Mouse (Mus musculus): ENCODE measurements around the gene Ccl27b. TPM values are rescaled to one million over a fixed set of nuclear protein-coding genes. Genes with fewer than 3 reads are reported as not detected.

The Ccl27b gene
- not detected for total RNA-seq (2023)

GRCm38 (mm10) chr4:42654951-42655350 is at the start of gene Ccl27b:
Gene Ccl27b (plus strand): TSS chr4:42655251.

GRCm38 (mm10) chr4:42611895-42612294 is 43.2 kb upstream of the Ccl27b start, which contains the start of gene Gm10591:
Gene Gm10591 (plus strand): TSS chr4:42612195.

GRCm38 (mm10) chr4:42629419-42629818 is 25.6 kb upstream of the Ccl27b start, which contains the start of gene Gm2564:
Gene Gm2564 (plus strand): TSS chr4:42629719.

GRCm38 (mm10) chr4:42661793-42662192 is 6.7 kb downstream of the Ccl27b start, which contains the start of gene Il11ra2:
Gene Il11ra2 (minus strand): TSS chr4:42661893.

Other genes with a start within 250 kb of the Ccl27b start
- gene Gm21586, start 215.9 kb upstream of the Ccl27b start, total RNA-seq (2023) = not detected
- gene Gm2163, start 188.5 kb upstream of the Ccl27b start, total RNA-seq (2023) = not detected
- gene Fam205a2, start 127.1 kb upstream of the Ccl27b start, total RNA-seq (2023) = not detected
- gene Gm10591, start 43.1 kb upstream of the Ccl27b start, total RNA-seq (2023) = not detected
- gene Gm2564, start 25.5 kb upstream of the Ccl27b start, total RNA-seq (2023) = not detected
- not detected for gene Il11ra2, start 6.6 kb downstream of the Ccl27b start, total RNA-seq (2023)
- gene 4930578G10Rik, start 80.3 kb downstream of the Ccl27b start, total RNA-seq (2023) = not detected
- not detected for gene Ccl19, start 101.3 kb downstream of the Ccl27b start, total RNA-seq (2023)
- not detected for gene Ccl21a, start 118.7 kb downstream of the Ccl27b start, total RNA-seq (2023)
- not detected for gene Fam205a1, start 198.6 kb downstream of the Ccl27b start, total RNA-seq (2023)
- gene Gm12394, start 201.5 kb downstream of the Ccl27b start, total RNA-seq (2023) = not detected
- not detected for gene Fam205c, start 219.0 kb downstream of the Ccl27b start, total RNA-seq (2023)